9 mouse cellular contexts compared by ENCODE assay signal in genomic region chr10:75898846-75899245, GRCm38 (mm10). TPM values are rescaled to one million over a fixed set of nuclear protein-coding genes. Genes with fewer than 3 reads are reported as not detected.
DNase-seq lines count a peak whose midpoint lies in the region; ATAC-seq and TF ChIP-seq lines count a peak whose summit lies in the region.
"Had no signal": no experiment of that assay in that cellular context is flagged by ENCODE, and none has a peak within 500 bp of the region (broad histone marks: within the 10 kb centered on the region; RNA-seq: fewer than 3 reads in every experiment).

No protein-coding gene starts in this region.

- no peaks in the 10 kb centered on the region for H3K4me1 ChIP-seq in midbrain, postnatal 0 days (ENCODE audit: insufficient read depth, low read length)
- H3K4me1 ChIP-seq in midbrain, embryonic 13.5 days (replicated peaks) = peaks cover 3% of the 10 kb centered on the region; the same call in 1 of the 2 replicates
- H3K4me1 ChIP-seq in stomach, postnatal 0 days (replicated peaks; ENCODE audit: control insufficient read depth, insufficient read depth) = peaks cover 3% of the 10 kb centered on the region; the same call in 1 of the 2 replicates
- 0 out of 2 replicates have a peak, but pooled peaks cover 4% of the 10 kb centered on the region for H3K4me1 ChIP-seq in midbrain, embryonic 15.5 days

- no peaks in the 10 kb centered on the region for H3K27me3 ChIP-seq in midbrain, postnatal 0 days (ENCODE audit: insufficient read depth, low read length)
- no peaks in the 10 kb centered on the region for H3K27me3 ChIP-seq in midbrain, embryonic 13.5 days
- H3K27me3 ChIP-seq in stomach, postnatal 0 days (ENCODE audit: control insufficient read depth, insufficient read depth, low read length) = no peaks in the 10 kb centered on the region
- no peaks in the 10 kb centered on the region for H3K27me3 ChIP-seq in midbrain, embryonic 15.5 days (replicated peaks)

- H3K9ac ChIP-seq in midbrain, postnatal 0 days (replicated peaks; ENCODE audit: low read length, poor library complexity, severe bottlenecking) = 0 out of 2 replicates have a peak overlapping the region, but pooled peaks have one; percentile 4
- no peak overlapping the region for H3K9ac ChIP-seq in midbrain, embryonic 13.5 days (replicated peaks)
- H3K9ac ChIP-seq in stomach, postnatal 0 days (ENCODE audit: low read length) = no peak overlapping the region
- no peak overlapping the region for H3K9ac ChIP-seq in midbrain, embryonic 15.5 days

- no peak for TF ChIP-seq CTCF in midbrain, postnatal 0 days (IDR thresholded peaks at IDR 0.05)
- TF ChIP-seq CTCF in stomach, postnatal 0 days (IDR thresholded peaks at IDR 0.05; ENCODE audit: low read depth) = 0 out of 2 replicates have a peak, but pooled peaks have one; percentile 2

- TF ChIP-seq EP300 in stomach, postnatal 0 days (optimal IDR thresholded peaks at IDR 0.05) = no peak

- peaks cover 78% of the 10 kb centered on the region for H3K36me3 ChIP-seq in midbrain, postnatal 0 days (ENCODE audit: insufficient read depth, low read length)
- H3K36me3 ChIP-seq in midbrain, embryonic 13.5 days = peaks cover 90% of the 10 kb centered on the region
- H3K36me3 ChIP-seq in stomach, postnatal 0 days (ENCODE audit: control insufficient read depth, insufficient read depth, low read length) = peaks cover 24% of the 10 kb centered on the region
- peaks cover 60% of the 10 kb centered on the region for H3K36me3 ChIP-seq in midbrain, embryonic 15.5 days (replicated peaks)

- no peak overlapping the region for H3K4me3 ChIP-seq in midbrain, postnatal 0 days (ENCODE audit: low read depth, low read length)
- no peak overlapping the region for H3K4me3 ChIP-seq in midbrain, embryonic 13.5 days (replicated peaks)
- no peak overlapping the region for H3K4me3 ChIP-seq in stomach, postnatal 0 days (ENCODE audit: low read depth, low read length)
- no peak overlapping the region for H3K4me3 ChIP-seq in midbrain, embryonic 15.5 days

- no peak overlapping the region for H3K4me2 ChIP-seq in midbrain, postnatal 0 days (ENCODE audit: low read depth, low read length, poor library complexity, severe bottlenecking)
- no peak overlapping the region for H3K4me2 ChIP-seq in midbrain, embryonic 13.5 days (replicated peaks)
- H3K4me2 ChIP-seq in stomach, postnatal 0 days (replicated peaks; ENCODE audit: low read depth) = no peak overlapping the region
- H3K4me2 ChIP-seq in midbrain, embryonic 15.5 days = no peak overlapping the region

- no peaks in the 10 kb centered on the region for H3K9me3 ChIP-seq in midbrain, postnatal 0 days (ENCODE audit: low read length)
- H3K9me3 ChIP-seq in midbrain, embryonic 13.5 days = no peaks in the 10 kb centered on the region
- H3K9me3 ChIP-seq in stomach, postnatal 0 days (ENCODE audit: control insufficient read depth, low read length) = no peaks in the 10 kb centered on the region
- no peaks in the 10 kb centered on the region for H3K9me3 ChIP-seq in midbrain, embryonic 15.5 days

- WGBS in midbrain, postnatal 0 days = 61% methylated on average over 3 of the region's 3 CpGs
- 78% methylated on average over 3 of the region's 3 CpGs for WGBS in midbrain, embryonic 13.5 days
- WGBS in stomach, postnatal 0 days = 35% methylated on average over 3 of the region's 3 CpGs
- 66% methylated on average over 3 of the region's 3 CpGs for WGBS in midbrain, embryonic 15.5 days

- no peak for ATAC-seq in midbrain, postnatal 0 days (ENCODE audit: low FRiP score)
- no peak for ATAC-seq in midbrain, embryonic 13.5 days
- peak; percentile 58; the same call in 1 of the 2 replicates for ATAC-seq in stomach, postnatal 0 days (ENCODE audit: low FRiP score, low TSS enrichment)
- no peak for ATAC-seq in midbrain, embryonic 15.5 days (replicated peaks)

- H3K27ac ChIP-seq in midbrain, postnatal 0 days (ENCODE audit: low read depth, low read length) = no peak overlapping the region
- no peak overlapping the region for H3K27ac ChIP-seq in midbrain, embryonic 13.5 days
- peak overlapping the region; percentile 78 for H3K27ac ChIP-seq in stomach, postnatal 0 days (replicated peaks)
- no peak overlapping the region for H3K27ac ChIP-seq in midbrain, embryonic 15.5 days
- H3K27ac ChIP-seq: kidney, postnatal 0 days had no signal

- peak; percentile 33 for DNase-seq in midbrain, postnatal 0 days (ENCODE audit: low spot score)
- DNase-seq in fat pad, adult 2 months (ENCODE audit: extremely low read depth, low read depth, low spot score) = peak; percentile 92
- DNase-seq in heart, postnatal 4 days = peak; percentile 52
- peak; percentile 24 for DNase-seq in stomach, postnatal 0 days (ENCODE audit: low spot score)
- no peak for DNase-seq in cerebellum, adult 9-11 months
- no peak for DNase-seq in natural killer cell, adult 2 months (ENCODE audit: low spot score in 2 of 2)

RNA-seq across cellular contexts. Expression of gene Derl3, which starts 5.6 kb away (rescaled TPM):
- total RNA-seq in midbrain, postnatal 0 days (2014; rRNA removed) = 0.80 and 1.4 TPM in 2 replicates
- polyA plus RNA-seq in midbrain, postnatal 0 days (2015; fragmentation: Nextera tagmentation; extraction: Ambion mirVana) = 0.58 and 1.4 TPM in 2 replicates
- polyA plus RNA-seq in midbrain, embryonic 13.5 days (2015; fragmentation: Nextera tagmentation; extraction: Ambion mirVana) = 1.9 and 2.1 TPM in 2 replicates
- under 1 TPM in 1 of 2 experiments, not detected in 1; 0.21 TPM for total RNA-seq in heart, postnatal 4 days (2021)
- 23.6 and 32.3 TPM in 2 replicates for polyA plus RNA-seq in stomach, postnatal 0 days (2015; fragmentation: Nextera tagmentation; extraction: Ambion mirVana)
- polyA plus RNA-seq in midbrain, embryonic 15.5 days (2015; fragmentation: Nextera tagmentation; extraction: Ambion mirVana) = 2.1 and 2.8 TPM in 2 replicates

RNA-seq across cellular contexts. Expression of gene Smarcb1, which starts 22.6 kb away (rescaled TPM):
- total RNA-seq in midbrain, postnatal 0 days (2014; rRNA removed) = 145 and 147 TPM in 2 replicates
- 205 and 219 TPM in 2 replicates for polyA plus RNA-seq in midbrain, postnatal 0 days (2015; fragmentation: Nextera tagmentation; extraction: Ambion mirVana)
- 323 and 327 TPM in 2 replicates for polyA plus RNA-seq in midbrain, embryonic 13.5 days (2015; fragmentation: Nextera tagmentation; extraction: Ambion mirVana)
- 10 to 100 TPM; 54.2 to 56.5 TPM for total RNA-seq in heart, postnatal 4 days (2021)
- polyA plus RNA-seq in stomach, postnatal 0 days (2015; fragmentation: Nextera tagmentation; extraction: Ambion mirVana) = 81.9 and 82.8 TPM in 2 replicates
- polyA plus RNA-seq in midbrain, embryonic 15.5 days (2015; fragmentation: Nextera tagmentation; extraction: Ambion mirVana) = 300 and 303 TPM in 2 replicates

RNA-seq across cellular contexts. Expression of gene Chchd10, which starts 34.1 kb away (rescaled TPM):
- total RNA-seq in midbrain, postnatal 0 days (2014; rRNA removed) = 216 and 266 TPM in 2 replicates
- 221 and 260 TPM in 2 replicates for polyA plus RNA-seq in midbrain, postnatal 0 days (2015; fragmentation: Nextera tagmentation; extraction: Ambion mirVana)
- 15.1 and 17.1 TPM in 2 replicates for polyA plus RNA-seq in midbrain, embryonic 13.5 days (2015; fragmentation: Nextera tagmentation; extraction: Ambion mirVana)
- total RNA-seq in heart, postnatal 4 days (2021) = 100 to 1,000 TPM; 882 to 898 TPM
- polyA plus RNA-seq in stomach, postnatal 0 days (2015; fragmentation: Nextera tagmentation; extraction: Ambion mirVana) = 232 and 235 TPM in 2 replicates
- 82.8 and 88.3 TPM in 2 replicates for polyA plus RNA-seq in midbrain, embryonic 15.5 days (2015; fragmentation: Nextera tagmentation; extraction: Ambion mirVana)

RNA-seq across cellular contexts. Expression of gene Mmp11, which starts 37.5 kb away (rescaled TPM):
- 6.8 and 11.5 TPM in 2 replicates for total RNA-seq in midbrain, postnatal 0 days (2014; rRNA removed)
- 6.6 and 8.1 TPM in 2 replicates for polyA plus RNA-seq in midbrain, postnatal 0 days (2015; fragmentation: Nextera tagmentation; extraction: Ambion mirVana)
- 22.7 and 29.5 TPM in 2 replicates for polyA plus RNA-seq in midbrain, embryonic 13.5 days (2015; fragmentation: Nextera tagmentation; extraction: Ambion mirVana)
- total RNA-seq in heart, postnatal 4 days (2021) = 10 to 100 TPM in 1 of 2 experiments, 1 to 10 TPM in 1; 10.0 to 12.7 TPM
- 9.9 and 14.6 TPM in 2 replicates for polyA plus RNA-seq in stomach, postnatal 0 days (2015; fragmentation: Nextera tagmentation; extraction: Ambion mirVana)
- polyA plus RNA-seq in midbrain, embryonic 15.5 days (2015; fragmentation: Nextera tagmentation; extraction: Ambion mirVana) = 18.2 and 21.6 TPM in 2 replicates

RNA-seq across cellular contexts. Expression of gene Mif, which starts 38.8 kb away (rescaled TPM):
- 736 and 976 TPM in 2 replicates for total RNA-seq in midbrain, postnatal 0 days (2014; rRNA removed)
- polyA plus RNA-seq in midbrain, postnatal 0 days (2015; fragmentation: Nextera tagmentation; extraction: Ambion mirVana) = 1,685 and 1,800 TPM in 2 replicates
- 1,337 and 1,364 TPM in 2 replicates for polyA plus RNA-seq in midbrain, embryonic 13.5 days (2015; fragmentation: Nextera tagmentation; extraction: Ambion mirVana)
- total RNA-seq in heart, postnatal 4 days (2021) = 100 to 1,000 TPM; 422 to 490 TPM
- 805 and 984 TPM in 2 replicates for polyA plus RNA-seq in stomach, postnatal 0 days (2015; fragmentation: Nextera tagmentation; extraction: Ambion mirVana)
- polyA plus RNA-seq in midbrain, embryonic 15.5 days (2015; fragmentation: Nextera tagmentation; extraction: Ambion mirVana) = 1,455 and 1,508 TPM in 2 replicates

Comparison
In these comparisons a context has a peak if more than half of its experiments do, and no peak if none do; other contexts are left out.
1. DNase-seq: peak in midbrain, postnatal 0 days (single experiment), fat pad, adult 2 months (single experiment), heart, postnatal 4 days (single experiment) and stomach, postnatal 0 days (single experiment); none in cerebellum, adult 9-11 months (single experiment) and natural killer cell, adult 2 months (0 of 2).